Mouse (Mus musculus): ENCODE results near the gene Nrtn. TPM values are rescaled to one million over a fixed set of nuclear protein-coding genes. Genes with fewer than 3 reads are reported as not detected.

The Nrtn gene
- polyA plus RNA-seq, 1 experiment from 2014 or later, result 5.0 TPM

GRCm38 (mm10) chr17:56765431-56765830, 8.1 kb upstream of the Nrtn start:
- WGBS, result 57% methylated on average over 12 of the region's 12 CpGs
- Histone ChIP-seq H3K4me2 (ENCODE audit: low read depth, low read length, severe bottlenecking) (peak overlapping the region; percentile 64), H3K4me1 (replicated peaks; ENCODE audit: control insufficient read depth, insufficient read depth, low read length) (peaks cover 15% of the 10 kb centered on the region), H3K9ac (ENCODE audit: low read length) (peak overlapping the region; percentile 81), H3K4me3 (ENCODE audit: low read depth, low read length) (peak overlapping the region; percentile 82), H3K9me3 (ENCODE audit: control insufficient read depth, low read length) (no peaks in the 10 kb centered on the region), H3K36me3 (ENCODE audit: control insufficient read depth, insufficient read depth, low read length) (peaks cover 12% of the 10 kb centered on the region; the same call in 1 of the 2 replicates), H3K27ac (ENCODE audit: low read depth, low read length) (no peak overlapping the region), H3K27me3 (ENCODE audit: control insufficient read depth, insufficient read depth, low read length) (no peaks in the 10 kb centered on the region; the same call in none of the 2 replicates)
- peak; percentile 2; the same call in 1 of the 2 replicates for ATAC-seq (replicated peaks; ENCODE audit: low FRiP score)
- DNase-seq (ENCODE audit: low spot score), result no peak

GRCm38 (mm10) chr17:56764474-56765354, 7.4 kb upstream of the Nrtn start, which contains the start of gene Dus3l:
Gene Dus3l (plus strand): TSS chr17:56764757.
- peak; percentile 80 for ATAC-seq (replicated peaks; ENCODE audit: low FRiP score)
- Histone ChIP-seq H3K27ac (ENCODE audit: low read depth, low read length) (peak within 1 kb of the TSS; percentile 89), H3K9ac (ENCODE audit: low read length) (peak within 1 kb of the TSS; percentile 81)

DNA sequence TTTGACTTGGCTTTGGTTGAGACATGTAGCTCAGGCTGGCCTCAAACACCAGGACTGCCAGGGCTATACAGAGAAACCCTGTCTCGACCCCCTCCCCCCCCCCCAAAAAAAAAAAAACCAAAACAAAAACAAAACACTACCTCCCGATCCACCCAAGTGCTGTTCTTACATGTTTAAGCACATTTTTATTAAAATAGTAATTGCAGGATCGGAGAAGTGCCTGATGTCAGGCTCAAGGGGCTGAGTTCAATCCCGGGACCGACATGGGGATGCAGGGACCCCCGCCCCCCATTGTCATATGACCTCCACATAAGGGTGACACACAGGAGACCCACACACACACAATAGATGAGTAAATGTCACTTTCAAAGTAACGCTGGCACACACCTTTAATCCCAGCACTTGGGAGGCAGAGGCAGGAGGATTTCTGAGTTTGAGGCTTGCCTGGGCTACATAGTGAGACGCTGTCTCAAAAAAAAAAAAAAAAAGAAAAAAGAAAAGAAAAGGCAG, 6.5 kb upstream of the Nrtn start:
- no peak overlapping the region for H3K27ac ChIP-seq (ENCODE audit: low read depth, low read length)
- 72% methylated on average over 8 of the region's 8 CpGs for WGBS
- ATAC-seq (replicated peaks; ENCODE audit: low FRiP score) (no peak), DNase-seq (ENCODE audit: low spot score) (no peak)
- H3K4me1 ChIP-seq (replicated peaks; ENCODE audit: control insufficient read depth, insufficient read depth, low read length), result peaks cover 15% of the 10 kb centered on the region
- no peaks in the 10 kb centered on the region; the same call in none of the 2 replicates for H3K27me3 ChIP-seq (ENCODE audit: control insufficient read depth, insufficient read depth, low read length)
- H3K4me3 ChIP-seq (ENCODE audit: low read depth, low read length), result peak overlapping the region; percentile 82; the same call in 1 of the 2 replicates
- peak overlapping the region; percentile 64; the same call in 1 of the 2 replicates for H3K4me2 ChIP-seq (ENCODE audit: low read depth, low read length, severe bottlenecking)
- H3K9ac ChIP-seq (ENCODE audit: low read length), result peak overlapping the region; percentile 81; the same call in 1 of the 2 replicates
- H3K9me3 ChIP-seq (ENCODE audit: control insufficient read depth, low read length), result no peaks in the 10 kb centered on the region
- H3K36me3 ChIP-seq (ENCODE audit: control insufficient read depth, insufficient read depth, low read length), result peaks cover 6% of the 10 kb centered on the region; the same call in 1 of the 2 replicates

More at GRCm38 (mm10) chr17:56764474-56765354, 7.4 kb upstream of the Nrtn start, which contains the start of gene Dus3l:
- H3K27me3 ChIP-seq (ENCODE audit: control insufficient read depth, insufficient read depth, low read length), result no peaks in the 10 kb centered on the region; the same call in none of the 2 replicates
- peak; percentile 93 for DNase-seq (ENCODE audit: low spot score)
- no peaks in the 10 kb centered on the region for H3K9me3 ChIP-seq (ENCODE audit: control insufficient read depth, low read length)
- peak within 1 kb of the TSS; percentile 64 for H3K4me2 ChIP-seq (ENCODE audit: low read depth, low read length, severe bottlenecking)
- peaks cover 12% of the 10 kb centered on the region; the same call in 1 of the 2 replicates for H3K36me3 ChIP-seq (ENCODE audit: control insufficient read depth, insufficient read depth, low read length)
- WGBS, result 2% methylated on average over 55 of the region's 58 CpGs
- peaks cover 15% of the 10 kb centered on the region for H3K4me1 ChIP-seq (replicated peaks; ENCODE audit: control insufficient read depth, insufficient read depth, low read length)
- H3K4me3 ChIP-seq (ENCODE audit: low read depth, low read length), result peak within 1 kb of the TSS; percentile 82

DNA sequence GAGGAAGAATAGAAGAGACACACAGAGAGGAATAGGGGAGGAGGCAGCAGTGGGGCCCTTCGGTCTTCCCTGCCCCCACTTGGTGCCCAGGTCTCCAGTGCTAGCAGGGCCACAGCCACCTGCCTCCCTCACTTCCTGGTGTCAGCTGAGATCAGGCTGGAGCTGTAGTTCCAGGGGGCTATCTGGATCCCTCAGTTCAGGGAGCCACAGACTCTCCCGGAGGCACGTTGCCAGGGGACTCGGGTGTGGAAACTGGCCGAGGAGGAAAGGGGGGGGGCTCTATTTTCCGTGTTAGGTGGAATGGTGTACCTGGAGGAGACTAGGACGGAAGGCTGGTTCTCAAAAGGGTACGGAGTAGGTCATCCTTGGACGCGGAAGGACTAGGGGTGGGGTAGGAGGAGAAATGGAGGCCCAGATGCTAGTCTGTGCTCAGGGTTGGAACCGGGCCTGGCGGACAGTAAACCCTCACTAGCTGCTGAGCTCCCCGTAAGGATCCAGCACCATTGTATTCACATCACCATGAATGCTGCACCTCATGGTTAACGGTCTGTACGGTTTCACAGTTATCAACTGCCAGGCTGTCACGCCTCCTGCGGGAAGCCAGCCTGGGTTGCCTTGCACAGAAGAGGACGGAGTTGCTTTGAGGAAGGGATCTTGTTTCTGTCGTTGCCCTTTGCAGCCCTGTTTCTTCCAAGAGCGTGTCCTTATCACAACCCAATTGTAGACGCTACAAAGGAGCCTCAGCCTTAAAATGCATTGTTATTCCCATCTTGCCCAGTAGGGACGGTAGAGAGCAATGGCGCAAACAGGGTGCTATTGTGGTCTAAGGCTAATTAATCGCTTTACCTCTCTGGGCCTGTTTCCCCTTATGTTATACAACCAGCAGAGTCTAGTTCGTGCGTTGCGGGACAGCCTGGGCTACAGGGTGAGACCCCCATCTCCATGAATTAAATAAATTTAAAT, 5.7 kb upstream of the Nrtn start:
- peak overlapping the region; percentile 93 for H3K27ac ChIP-seq (ENCODE audit: low read depth, low read length)
- peaks cover 15% of the 10 kb centered on the region for H3K4me1 ChIP-seq (replicated peaks; ENCODE audit: control insufficient read depth, insufficient read depth, low read length)
- no peaks in the 10 kb centered on the region; the same call in none of the 2 replicates for H3K27me3 ChIP-seq (ENCODE audit: control insufficient read depth, insufficient read depth, low read length)
- no peak for ATAC-seq (replicated peaks; ENCODE audit: low FRiP score)
- DNase-seq (ENCODE audit: low spot score), result peak; percentile 72
- H3K4me2 ChIP-seq (ENCODE audit: low read depth, low read length, severe bottlenecking), result no peak overlapping the region; the same call in 1 of the 2 replicates
- H3K36me3 ChIP-seq (ENCODE audit: control insufficient read depth, insufficient read depth, low read length), result peaks cover 5% of the 10 kb centered on the region; the same call in 1 of the 2 replicates
- 48% methylated on average over 27 of the region's 27 CpGs for WGBS
- H3K4me3 ChIP-seq (ENCODE audit: low read depth, low read length), result no peak overlapping the region
- H3K9me3 ChIP-seq (ENCODE audit: control insufficient read depth, low read length), result no peaks in the 10 kb centered on the region
- H3K9ac ChIP-seq (ENCODE audit: low read length), result peak overlapping the region; percentile 65; the same call in 1 of the 2 replicates

DNA sequence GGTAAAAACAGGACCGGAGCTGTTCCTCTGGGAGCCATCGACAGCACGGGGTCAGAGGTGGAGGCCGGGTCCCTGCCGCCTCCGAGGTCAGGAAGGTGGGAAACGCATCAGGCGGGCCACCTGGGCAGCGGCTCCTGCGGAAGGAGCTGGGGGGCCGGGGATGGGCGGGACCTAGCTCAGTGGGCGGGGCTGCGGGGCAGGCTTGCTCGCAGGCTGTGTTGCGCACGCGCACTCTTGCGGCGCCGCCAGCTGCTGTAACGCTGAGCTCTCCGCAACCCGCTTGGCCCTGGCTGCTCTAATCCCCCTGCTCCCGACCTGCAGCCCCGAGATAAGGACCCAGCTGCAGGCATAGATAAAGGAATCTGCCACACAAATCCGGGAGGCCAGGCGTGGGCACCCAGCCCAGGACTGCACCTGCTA, 4.7 kb upstream of the Nrtn start:
- Histone ChIP-seq H3K4me1 (replicated peaks; ENCODE audit: control insufficient read depth, insufficient read depth, low read length) (peaks cover 18% of the 10 kb centered on the region), H3K4me3 (ENCODE audit: low read depth, low read length) (peak overlapping the region; percentile 40), H3K36me3 (ENCODE audit: control insufficient read depth, insufficient read depth, low read length) (no peaks in the 10 kb centered on the region), H3K9me3 (ENCODE audit: control insufficient read depth, low read length) (no peaks in the 10 kb centered on the region), H3K27ac (ENCODE audit: low read depth, low read length) (peak overlapping the region; percentile 93), H3K27me3 (ENCODE audit: control insufficient read depth, insufficient read depth, low read length) (peaks cover 9% of the 10 kb centered on the region), H3K9ac (ENCODE audit: low read length) (peak overlapping the region; percentile 65), H3K4me2 (ENCODE audit: low read depth, low read length, severe bottlenecking) (peak overlapping the region; percentile 83)
- WGBS, result 0% methylated on average over 28 of the region's 28 CpGs
- ATAC-seq (replicated peaks; ENCODE audit: low FRiP score), result peak; percentile 40
- DNase-seq (ENCODE audit: low spot score), result peak; percentile 96

- no peak for DNase-seq (ENCODE audit: low spot score)
- no peak for ATAC-seq (replicated peaks; ENCODE audit: low FRiP score)
- Histone ChIP-seq H3K9ac (ENCODE audit: low read length) (no peak overlapping the region), H3K9me3 (ENCODE audit: control insufficient read depth, low read length) (no peaks in the 10 kb centered on the region), H3K27me3 (ENCODE audit: control insufficient read depth, insufficient read depth, low read length) (peaks cover 18% of the 10 kb centered on the region), H3K4me2 (ENCODE audit: low read depth, low read length, severe bottlenecking) (no peak overlapping the region), H3K4me1 (replicated peaks; ENCODE audit: control insufficient read depth, insufficient read depth, low read length) (peaks cover 19% of the 10 kb centered on the region), H3K4me3 (ENCODE audit: low read depth, low read length) (no peak overlapping the region), H3K27ac (ENCODE audit: low read depth, low read length) (no peak overlapping the region), H3K36me3 (ENCODE audit: control insufficient read depth, insufficient read depth, low read length) (no peaks in the 10 kb centered on the region)
- 74% methylated on average over 3 of the region's 3 CpGs for WGBS
These were observed 3.7 kb upstream of the Nrtn start for GRCm38 (mm10) chr17:56761077-56761476.

GRCm38 (mm10) chr17:56759261-56759660, 1.9 kb upstream of the Nrtn start:
- Histone ChIP-seq H3K36me3 (ENCODE audit: control insufficient read depth, insufficient read depth, low read length) (no peaks in the 10 kb centered on the region), H3K4me3 (ENCODE audit: low read depth, low read length) (no peak overlapping the region), H3K27me3 (ENCODE audit: control insufficient read depth, insufficient read depth, low read length) (peaks cover 37% of the 10 kb centered on the region), H3K9me3 (ENCODE audit: control insufficient read depth, low read length) (no peaks in the 10 kb centered on the region), H3K4me1 (replicated peaks; ENCODE audit: control insufficient read depth, insufficient read depth, low read length) (peaks cover 15% of the 10 kb centered on the region; the same call in 1 of the 2 replicates), H3K4me2 (ENCODE audit: low read depth, low read length, severe bottlenecking) (no peak overlapping the region), H3K27ac (ENCODE audit: low read depth, low read length) (no peak overlapping the region), H3K9ac (ENCODE audit: low read length) (no peak overlapping the region)
- ATAC-seq (replicated peaks; ENCODE audit: low FRiP score) (no peak), DNase-seq (ENCODE audit: low spot score) (no peak)
- WGBS, result 69% methylated on average over 7 of the region's 7 CpGs
